Mouse (Mus musculus) cerebellum, adult 2 months (tissue): Measurements from ENCODE around the gene Ch25h. TPM values are rescaled to one million over a fixed set of nuclear protein-coding genes. Genes with fewer than 3 reads are reported as not detected.

ENCODE experiments used
- DNase-seq, 2 experiments: peaks; one replicate each; pipeline ENCODE4 v3.0.0; 2021
- H3K27ac ChIP-seq: fragments of 200-500 bp; 2 replicates; pipeline ENCODE4 v1.5.1; 2012; ENCODE audit warnings: low read length, control low read depth, inconsistent platforms; ENCODE audit not compliant: insufficient read depth
- H3K27me3 ChIP-seq: fragments of 200-500 bp; 2 replicates; pipeline ENCODE4 v1.6.1; 2012; ENCODE audit warnings: inconsistent platforms, mild to moderate bottlenecking, low read length, moderate library complexity; ENCODE audit not compliant: control insufficient read depth, insufficient read depth
- H3K4me1 ChIP-seq: fragments of 200-500 bp; 2 replicates; pipeline ENCODE4 v1.6.1; 2011; ENCODE audit warnings: low read length; ENCODE audit not compliant: control insufficient read depth, insufficient read depth
- H3K4me3 ChIP-seq: fragments of 200-500 bp; replicated peaks from 2 replicates; pipeline ENCODE3; 2011; ENCODE audit warnings: mild to moderate bottlenecking, low read depth, low read length, control low read depth; ENCODE audit not compliant: insufficient read depth
- CTCF ChIP-seq: fragments of 200-500 bp; IDR thresholded peaks from 2 replicates; pipeline ENCODE4 v1.5.1; 2011; ENCODE audit warnings: low read depth, mild to moderate bottlenecking, control low read depth, low read length, moderate library complexity, borderline replicate concordance; ENCODE audit not compliant: insufficient read depth
- POLR2A ChIP-seq: fragments of 200-500 bp; IDR thresholded peaks from 2 replicates; pipeline ENCODE4 v1.6.1; 2011; ENCODE audit warnings: low read length, control low read depth, borderline replicate concordance; ENCODE audit not compliant: insufficient read depth
- WGBS: fragments of 180-500 bp; shearing (Covaris S2); methylation state at CpG from one replicate; pipeline ENCODE4 v1.1.7; 2018; 5-methylcytosine and 5-hydroxymethylcytosine counted together
- polyA plus RNA-seq: library from polyadenylated mRNA; depleted of rRNA; stranded (reverse); fragments of >200 nt; gene quantifications from 2 replicates; pipeline ENCODE4 v1.2.3, GENCODE M21; 2012; rRNA removed

Ch25h gene
- 0.41 and 0.68 TPM in 2 replicates for polyA plus RNA-seq

DNA sequence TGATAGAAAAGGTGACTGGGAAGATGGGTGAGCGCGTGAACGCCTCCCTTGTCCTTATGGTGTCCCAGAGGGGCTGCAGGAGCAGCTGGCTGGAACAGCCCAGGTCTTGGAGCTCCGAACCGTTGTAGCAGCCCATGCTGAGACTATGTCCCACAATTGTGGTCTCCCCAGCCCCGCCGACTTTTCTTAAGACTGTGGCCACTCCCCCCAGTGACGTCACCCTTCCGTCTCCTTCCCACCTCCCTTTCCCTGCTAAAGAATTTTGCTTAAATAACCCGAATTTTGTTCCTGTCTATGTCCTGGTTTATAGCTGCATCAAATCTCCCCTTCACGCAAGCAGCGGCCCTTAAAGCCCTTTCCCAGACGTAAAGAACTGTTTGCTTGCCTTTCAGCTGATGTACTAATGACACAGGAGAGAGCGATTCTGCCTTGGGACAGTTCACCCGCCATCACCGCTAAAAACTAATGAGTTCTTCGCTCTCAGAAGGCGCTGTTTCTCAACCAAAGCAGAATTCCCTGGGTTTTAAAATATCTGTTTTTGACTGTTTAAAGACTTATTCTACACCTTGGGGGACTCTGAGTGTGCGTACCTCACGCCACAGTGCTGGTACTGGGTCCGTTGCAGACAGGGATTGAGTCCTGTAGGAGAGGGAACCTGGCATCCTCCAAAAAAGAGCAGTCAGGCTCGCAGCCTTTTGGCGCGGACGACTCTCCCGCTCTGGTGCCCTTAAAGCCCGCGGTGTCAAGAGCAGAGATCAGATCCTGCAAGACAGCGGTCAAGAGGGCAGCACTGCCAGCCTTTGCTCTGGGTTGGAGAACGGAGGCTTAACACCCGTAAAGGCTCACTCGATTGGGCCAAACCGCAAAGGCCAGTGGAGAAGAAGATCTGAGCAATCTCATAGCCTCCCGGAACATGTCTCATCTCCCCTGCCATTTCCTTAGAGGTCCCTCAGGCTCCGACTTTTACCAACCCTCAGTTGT is at the start of gene Ch25h:
Gene Ch25h (minus strand): TSS at position 174 of the 981 bp plus-strand sequence.
- no peaks in the 10 kb centered on the region for H3K27me3 ChIP-seq
- peak within 1 kb of the TSS; percentile 59 for H3K4me3 ChIP-seq
- peak; percentile 12 to 32 for DNase-seq
- peaks cover 9% of the 10 kb centered on the region for H3K4me1 ChIP-seq
- no peak within 1 kb of the TSS for H3K27ac ChIP-seq
- 1% methylated on average over 35 of the region's 35 CpGs for WGBS
- TF ChIP-seq CTCF (no peak), POLR2A (no peak)

DNA sequence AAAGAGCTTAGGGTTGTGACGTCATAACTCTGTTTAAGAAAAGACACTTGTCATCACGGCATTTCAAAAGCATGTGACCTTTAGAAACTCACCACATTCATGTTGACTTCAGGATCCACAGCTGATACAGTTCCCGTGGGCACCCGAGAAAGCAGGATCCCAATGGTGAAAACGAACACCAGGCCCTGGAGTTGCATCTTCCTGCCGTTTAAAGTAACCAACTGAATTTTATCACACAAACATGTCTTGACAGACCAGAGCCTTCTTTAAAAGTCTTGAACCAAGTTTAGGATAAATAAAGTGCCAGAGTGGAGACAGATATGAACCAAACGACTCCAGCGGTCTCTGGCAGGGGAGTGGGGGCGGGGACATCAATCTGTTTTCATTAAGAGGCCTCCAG is 49.7 kb upstream of the Ch25h start:
- Histone ChIP-seq H3K27me3 (no peaks in the 10 kb centered on the region), H3K4me1 (peaks cover 2% of the 10 kb centered on the region; the same call in 1 of the 2 replicates), H3K27ac (no peak overlapping the region), H3K4me3 (no peak overlapping the region)
- TF ChIP-seq POLR2A (no peak), CTCF (no peak)
- 81% methylated on average over 9 of the region's 9 CpGs for WGBS
- DNase-seq, result no peak

DNA sequence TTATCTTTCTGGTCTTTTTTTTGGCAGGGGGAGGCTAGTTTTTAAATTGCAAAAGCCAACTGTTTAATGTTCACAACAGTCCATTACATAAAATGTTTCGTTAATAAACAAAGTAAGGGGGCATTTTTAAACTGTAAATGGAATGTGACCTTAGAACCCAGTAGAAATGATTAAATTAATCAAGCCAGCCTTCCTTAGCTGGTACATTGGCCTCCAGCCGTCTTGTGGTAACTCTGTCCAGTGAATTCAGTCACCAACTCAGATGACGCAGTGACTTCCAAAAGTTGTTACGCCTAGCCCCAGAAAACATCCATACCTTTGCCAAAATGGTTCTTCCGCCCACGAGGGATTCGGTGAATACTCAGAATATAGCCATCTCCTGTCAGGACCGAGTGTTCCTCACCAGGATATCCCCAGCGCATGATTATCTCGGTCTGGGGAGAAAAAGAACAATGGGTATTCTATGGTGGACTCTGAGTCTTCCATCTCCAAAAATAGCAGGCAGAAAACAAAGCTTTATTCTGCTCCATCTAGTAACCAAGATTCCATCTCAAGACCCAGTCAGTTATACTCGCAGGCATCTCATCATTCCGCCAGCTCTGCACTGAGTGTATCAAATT is 48.3 kb upstream of the Ch25h start:
- no peak overlapping the region for H3K4me3 ChIP-seq
- WGBS, result 81% methylated on average over 12 of the region's 12 CpGs
- no peaks in the 10 kb centered on the region for H3K27me3 ChIP-seq
- H3K4me1 ChIP-seq, result peaks cover 5% of the 10 kb centered on the region
- TF ChIP-seq CTCF (no peak), POLR2A (no peak)
- no peak overlapping the region for H3K27ac ChIP-seq
- no peak for DNase-seq

DNA sequence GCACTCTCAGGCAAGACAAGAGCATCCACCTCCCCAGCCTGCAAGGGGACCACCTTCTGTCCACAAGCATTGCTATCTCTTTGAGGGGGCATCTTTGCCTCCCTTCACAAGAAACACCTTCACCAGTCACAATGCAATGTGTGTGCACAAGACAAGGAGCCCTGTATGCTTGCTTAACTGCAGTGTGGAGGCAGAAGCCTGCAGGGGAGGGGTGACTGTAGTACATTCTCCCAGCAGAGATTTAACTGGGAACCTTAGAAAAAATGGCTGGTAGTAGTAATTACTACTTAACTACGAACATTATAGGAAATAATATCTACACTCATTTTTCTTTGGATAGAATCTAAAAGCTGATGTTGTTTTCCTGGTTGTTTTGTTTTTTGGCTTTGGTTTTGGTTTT is 47.0 kb upstream of the Ch25h start:
- TF ChIP-seq CTCF, result no peak
- TF ChIP-seq POLR2A, result no peak
- Histone ChIP-seq H3K27me3 (no peaks in the 10 kb centered on the region), H3K4me1 (peaks cover 6% of the 10 kb centered on the region), H3K4me3 (no peak overlapping the region), H3K27ac (no peak overlapping the region)
- 93% methylated on average over 1 of the region's 1 CpGs for WGBS
- DNase-seq, result no peak

DNA sequence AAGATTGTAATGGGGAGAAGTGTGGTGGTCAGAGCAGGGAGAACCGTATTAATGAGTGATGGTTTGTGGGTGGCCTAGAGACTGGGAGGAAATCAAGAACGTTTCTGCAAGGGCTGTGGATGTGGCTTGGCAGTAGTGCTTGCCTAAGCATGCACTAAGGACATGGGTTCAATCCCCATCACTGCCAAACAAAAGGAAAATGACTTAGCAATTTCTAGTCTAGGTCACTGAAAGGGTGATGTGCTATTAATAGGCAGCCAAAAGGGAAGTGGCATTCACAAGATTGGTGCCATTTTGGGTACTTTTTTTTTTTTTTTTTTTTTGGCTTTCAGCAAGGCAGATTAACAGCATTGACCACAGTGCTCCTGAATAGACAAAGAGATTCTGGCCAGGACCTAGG is 46.4 kb upstream of the Ch25h start:
- 72% methylated on average over 2 of the region's 2 CpGs for WGBS
- no peak for DNase-seq
- H3K27me3 ChIP-seq, result no peaks in the 10 kb centered on the region
- no peak overlapping the region for H3K27ac ChIP-seq
- peaks cover 6% of the 10 kb centered on the region for H3K4me1 ChIP-seq
- H3K4me3 ChIP-seq, result no peak overlapping the region
- TF ChIP-seq CTCF (no peak), POLR2A (no peak)

DNA sequence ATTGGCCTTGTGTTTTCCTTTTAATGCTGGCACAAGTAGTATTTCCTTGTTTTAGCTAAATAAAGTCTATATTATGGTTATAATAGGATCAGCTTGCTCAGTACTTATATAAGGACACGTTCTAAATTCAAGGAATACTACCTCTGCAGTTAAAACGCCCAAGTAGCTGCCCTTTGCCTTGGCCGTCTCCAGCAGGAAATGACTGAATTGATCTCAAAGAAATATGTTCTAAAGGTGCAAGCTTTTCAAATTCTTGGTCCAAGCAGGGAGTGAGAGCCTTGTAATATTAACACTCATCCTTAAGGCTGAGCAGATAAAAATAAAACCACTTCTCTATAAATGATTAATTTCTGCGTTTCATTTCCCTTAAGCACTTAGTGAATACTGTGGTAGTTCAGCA is 45.1 kb upstream of the Ch25h start:
- WGBS, result 94% methylated on average over 4 of the region's 4 CpGs
- TF ChIP-seq CTCF, result no peak
- no peak for TF ChIP-seq POLR2A

DNA sequence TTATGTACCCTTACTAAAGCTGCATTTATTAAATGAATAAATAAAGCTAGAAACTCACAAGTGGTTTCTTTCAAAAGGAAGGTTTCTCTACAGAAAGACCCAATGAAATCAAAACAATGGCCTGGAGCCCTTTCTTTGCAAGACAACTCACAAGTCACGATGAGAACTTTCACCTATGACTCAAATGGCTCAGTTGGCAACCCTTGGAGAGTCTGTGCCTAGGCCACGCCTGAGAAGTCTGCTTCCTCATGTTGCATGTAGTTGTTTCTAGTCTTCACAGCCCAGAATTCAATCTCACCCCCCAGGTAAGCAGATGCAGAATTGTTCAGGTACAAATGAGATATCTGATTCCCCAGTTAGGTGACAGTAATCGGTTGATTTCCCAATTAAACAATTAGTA is 44.7 kb upstream of the Ch25h start:
- DNase-seq, result no peak
- peaks cover 4% of the 10 kb centered on the region for H3K4me1 ChIP-seq
- TF ChIP-seq POLR2A (no peak), CTCF (no peak)
- H3K27me3 ChIP-seq, result no peaks in the 10 kb centered on the region
- no peak overlapping the region for H3K27ac ChIP-seq
- H3K4me3 ChIP-seq, result no peak overlapping the region
- 93% methylated on average over 3 of the region's 3 CpGs for WGBS

More for the DNA sequence above, 45.1 kb upstream of the Ch25h start:
- Histone ChIP-seq H3K4me1 (peaks cover 4% of the 10 kb centered on the region), H3K27me3 (no peaks in the 10 kb centered on the region), H3K27ac (no peak overlapping the region), H3K4me3 (no peak overlapping the region)
- no peak for DNase-seq

DNA sequence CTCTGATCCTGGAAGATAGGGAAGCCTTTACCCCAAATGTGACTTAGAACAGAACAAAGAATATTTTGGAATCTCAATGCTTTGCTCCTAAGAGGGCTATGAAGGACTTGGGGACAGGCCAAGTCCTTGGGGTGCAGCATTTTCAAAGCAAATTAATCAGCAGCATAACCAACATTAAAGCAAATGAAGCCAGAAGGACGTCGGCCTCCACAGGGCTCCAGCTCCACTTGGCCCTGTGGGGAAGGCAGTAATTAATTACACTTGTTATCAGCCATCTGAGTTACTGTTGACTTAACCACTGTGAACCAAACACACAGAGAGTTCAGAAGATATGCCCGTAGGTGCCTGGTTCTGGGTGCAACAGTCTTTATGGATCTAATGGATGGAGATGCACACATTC is 43.8 kb upstream of the Ch25h start:
- Histone ChIP-seq H3K27me3 (no peaks in the 10 kb centered on the region), H3K27ac (no peak overlapping the region), H3K4me3 (no peak overlapping the region), H3K4me1 (peaks cover 4% of the 10 kb centered on the region)
- DNase-seq, result no peak
- no peak for TF ChIP-seq CTCF
- TF ChIP-seq POLR2A, result no peak
- 34% methylated on average over 3 of the region's 3 CpGs for WGBS
